Mouse (Mus musculus) effector memory CD4-positive, alpha-beta T cell, adult 5 months (primary cell): ENCODE data around the gene Grm6. TPM values are rescaled to one million over a fixed set of nuclear protein-coding genes. Genes with fewer than 3 reads are reported as not detected.

ENCODE experiments used
- polyA plus RNA-seq: library from polyadenylated mRNA; unstranded; fragments of 100-300 nt; shearing (Covaris generic); gene quantifications from one replicate; pipeline ENCODE4 v1.2.1, GENCODE M21; 2017

The Grm6 gene
- not detected for polyA plus RNA-seq

DNA sequence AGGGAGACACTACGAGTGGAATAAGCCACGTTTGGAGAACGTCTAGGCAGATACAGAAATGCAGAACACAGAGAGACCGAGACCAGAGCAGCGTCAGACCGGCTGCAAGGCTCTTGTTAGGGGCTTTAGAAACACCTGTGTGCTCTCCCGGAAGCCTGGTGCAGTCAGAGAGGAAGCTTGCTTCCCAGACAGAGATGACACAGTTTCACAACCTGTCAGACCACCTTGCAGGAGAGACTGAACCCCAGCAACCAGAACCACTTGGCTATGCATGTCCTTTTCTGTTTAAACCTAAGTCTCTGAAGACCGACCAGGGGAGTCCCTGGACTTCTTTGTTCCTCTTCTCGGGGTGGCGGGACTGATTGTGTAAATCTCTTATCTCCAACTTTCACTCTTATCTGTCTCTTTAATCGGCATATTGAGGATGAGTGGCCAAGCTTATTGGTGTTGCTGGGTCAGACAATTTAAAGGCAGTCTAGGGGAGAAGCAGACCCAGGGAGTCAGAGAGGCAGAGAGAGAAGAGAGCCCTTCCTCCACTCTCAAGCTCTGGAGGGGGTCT, at the start of gene Grm6:
TSS of gene Grm6 (plus strand) at position 509 of the 559 bp plus-strand sequence.

DNA sequence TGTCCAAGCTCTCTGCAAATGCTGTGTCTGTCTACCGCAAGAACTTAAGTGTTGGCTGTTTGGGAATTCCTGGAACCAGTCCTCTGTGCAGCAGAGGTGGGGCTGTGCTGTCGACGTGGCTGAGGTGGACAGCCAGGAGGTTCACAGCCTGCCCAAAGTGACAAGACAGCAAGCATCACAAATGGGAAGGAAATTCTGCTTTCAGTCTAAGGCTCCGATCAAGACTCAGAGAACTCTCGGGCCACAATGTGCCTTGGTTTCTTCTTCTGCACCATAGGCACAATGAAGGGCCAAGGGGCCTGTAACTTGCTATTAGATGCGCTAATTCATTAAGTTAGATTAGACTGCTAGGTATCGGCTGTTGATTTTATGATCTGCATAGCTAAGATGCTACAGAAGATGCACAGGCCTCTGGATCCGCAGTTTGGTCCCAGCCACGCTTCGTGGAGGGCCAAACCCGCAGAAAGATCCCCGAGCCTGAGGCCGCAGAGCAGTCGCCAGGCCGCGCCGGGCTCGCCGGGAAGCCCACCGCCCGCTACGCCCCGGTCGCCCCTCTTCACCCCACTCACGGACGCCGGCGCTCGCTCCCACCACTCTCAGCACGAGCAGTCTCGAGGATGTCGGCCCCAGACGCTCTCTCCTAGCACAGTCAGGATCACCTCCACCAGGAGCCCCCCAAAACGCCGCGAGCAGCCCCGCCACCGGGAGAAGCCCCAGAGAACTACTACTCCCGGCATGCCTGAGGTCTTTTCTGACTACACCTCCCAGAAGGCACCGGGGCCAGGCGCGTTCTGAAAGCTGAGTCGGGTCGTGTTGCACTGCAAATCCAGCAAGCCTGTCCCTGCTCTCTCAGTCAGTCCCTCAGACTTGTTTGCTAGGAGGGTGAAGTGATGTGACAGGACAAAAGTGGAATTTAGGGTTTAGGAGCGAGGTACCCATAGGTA, 23.2 kb upstream of the Grm6 start, which contains the start of gene Zfp354c:
TSS of gene Zfp354c (minus strand) at position 715 of the 944 bp plus-strand sequence.

GRCm38 (mm10) chr11:50841023-50841735, 9.3 kb upstream of the Grm6 start, which contains the start of gene Zfp879:
Zfp879 (minus strand) TSS chr11:50841552.

DNA sequence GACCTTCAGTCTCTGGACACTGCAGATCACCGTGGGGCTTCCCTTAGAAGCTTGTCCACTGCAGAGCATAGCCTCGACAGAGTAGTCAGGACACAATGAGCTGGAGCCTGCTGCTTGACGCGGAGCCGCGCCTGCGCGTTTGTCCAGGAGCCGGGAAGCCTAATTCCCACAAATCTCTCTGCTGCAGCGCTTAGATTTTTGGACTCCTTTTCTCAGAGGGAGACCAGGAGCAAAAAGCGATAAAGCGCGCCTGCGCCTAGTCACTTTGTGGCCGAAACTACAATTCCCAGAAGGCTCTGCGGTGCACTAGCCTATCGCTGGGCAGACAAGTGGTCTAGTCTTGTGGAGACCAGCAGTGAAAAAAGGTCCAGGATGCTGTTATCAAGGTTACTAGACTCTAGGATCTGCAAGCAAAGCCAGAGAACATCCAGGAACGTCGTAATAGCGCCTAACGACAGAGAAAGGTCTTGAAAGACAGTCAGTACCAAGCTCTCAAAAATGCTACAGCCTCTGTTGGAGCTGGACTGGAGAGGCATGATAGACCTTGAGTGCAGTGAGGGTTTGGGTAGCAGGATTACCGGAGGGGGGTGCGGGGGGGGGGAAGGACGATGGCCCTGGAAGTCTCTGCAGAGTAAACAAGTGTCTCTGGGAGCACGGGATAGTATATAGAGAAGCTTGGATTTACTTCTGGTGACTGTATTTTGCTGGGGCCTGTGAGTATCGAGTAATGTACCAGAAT, 37.1 kb downstream of the Grm6 start, which contains the start of gene Zfp454:
TSS of gene Zfp454 (minus strand) at position 262 of the 739 bp plus-strand sequence.

Other genes starting within 250 kb of the Grm6 start
- gene Adamts2, start 248.6 kb upstream of the Grm6 start, polyA plus RNA-seq: not detected
- 1.2 TPM for gene Zfp354c, start 23.0 kb upstream of the Grm6 start, polyA plus RNA-seq
- not detected for gene Zfp879, start 9.1 kb upstream of the Grm6 start, polyA plus RNA-seq
- gene Zfp454, start 37.0 kb downstream of the Grm6 start, polyA plus RNA-seq: not detected
- gene Zfp2, start 65.5 kb downstream of the Grm6 start, polyA plus RNA-seq: not detected
- gene Zfp354b, start 80.9 kb downstream of the Grm6 start, polyA plus RNA-seq: not detected
- not detected for gene 4933414I15Rik, start 93.1 kb downstream of the Grm6 start, polyA plus RNA-seq
- not detected for gene Prop1, start 103.1 kb downstream of the Grm6 start, polyA plus RNA-seq
- gene Olfr1378, start 115.8 kb downstream of the Grm6 start, polyA plus RNA-seq: not detected
- not detected for gene Olfr1377, start 131.3 kb downstream of the Grm6 start, polyA plus RNA-seq
- 0.41 TPM for gene Olfr51, start 152.9 kb downstream of the Grm6 start, polyA plus RNA-seq
- gene Olfr54, start 163.6 kb downstream of the Grm6 start, polyA plus RNA-seq: not detected
- not detected for gene Olfr1375, start 197.4 kb downstream of the Grm6 start, polyA plus RNA-seq
- gene Zfp354a, start 208.6 kb downstream of the Grm6 start, polyA plus RNA-seq: not detected